Mouse (Mus musculus) liver, adult 10 weeks (tissue): ENCODE measurements around the gene Zfp715. TPM values are rescaled to one million over a fixed set of nuclear protein-coding genes. Genes with fewer than 3 reads are reported as not detected.

ENCODE experiments used
- polyA plus RNA-seq: library from polyadenylated mRNA; stranded (reverse); fragments of 350-450 nt; fragmentation: Illumina TruSeq; extraction: RNeasy Lipid Tissue Mini Kit (QIAGEN cat#74804); gene quantifications from one replicate; pipeline ENCODE4 v1.2.3, GENCODE M21; 2014; ENCODE audit warnings: low read depth, low replicate concordance

The Zfp715 gene
- 21.3 TPM for polyA plus RNA-seq

DNA sequence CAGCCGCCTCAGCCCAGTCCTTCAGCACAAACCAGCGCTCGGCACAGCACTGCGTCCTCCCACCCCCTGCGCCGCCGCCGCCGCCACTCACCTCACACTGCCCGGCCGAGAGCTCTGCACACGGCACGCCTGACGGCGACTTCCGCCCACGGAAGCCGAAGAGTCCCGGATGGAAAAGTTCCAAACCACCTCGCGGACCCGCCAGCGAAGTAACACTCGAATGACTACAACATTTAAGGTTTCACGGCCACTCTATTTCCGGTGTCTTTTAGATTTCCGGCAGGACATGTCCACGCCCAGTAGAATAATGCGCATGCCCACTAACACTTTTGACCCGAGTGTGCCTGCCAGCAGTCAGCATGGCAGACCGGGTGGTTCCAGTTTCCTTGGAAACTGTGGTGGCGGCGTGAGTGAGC is at the start of gene Zfp715:
Gene Zfp715, minus strand, starts transcription at position 282 of the 416 bp plus-strand sequence.

DNA sequence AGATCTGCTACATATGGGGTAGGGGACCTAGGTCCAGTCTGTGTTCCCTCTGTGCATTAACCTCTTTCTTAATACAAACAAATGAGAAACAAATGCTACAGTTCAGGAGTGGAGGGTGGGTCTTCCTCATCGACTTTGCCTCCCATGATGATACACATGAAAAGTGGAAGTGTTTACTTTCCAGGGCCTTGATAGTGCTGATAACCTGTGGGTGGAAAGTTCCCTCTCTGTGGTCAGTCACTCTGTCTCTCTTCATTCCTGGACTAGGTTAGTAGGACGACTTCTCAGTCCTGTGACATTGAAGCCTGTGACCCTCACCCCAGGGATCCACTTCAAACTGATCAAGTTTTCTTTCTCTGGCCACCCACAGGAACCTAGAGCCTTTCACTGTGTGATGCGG is 38.1 kb upstream of the Zfp715 start, which contains the start of gene Siglecf:
Gene Siglecf, plus strand, starts transcription at position 188 of the 400 bp plus-strand sequence.

Other genes with a start within 250 kb of the Zfp715 start
- not detected for gene Zfp936, start 199.1 kb downstream of the Zfp715 start, polyA plus RNA-seq
- gene Siglecf, start 38.0 kb upstream of the Zfp715 start, polyA plus RNA-seq: not detected
- gene Siglecg, start 94.9 kb upstream of the Zfp715 start, polyA plus RNA-seq: not detected
- gene Lim2, start 114.4 kb upstream of the Zfp715 start, polyA plus RNA-seq: not detected
- not detected for gene Nkg7, start 123.8 kb upstream of the Zfp715 start, polyA plus RNA-seq
- not detected for gene Cldnd2, start 127.5 kb upstream of the Zfp715 start, polyA plus RNA-seq
- gene Etfb, start 130.8 kb upstream of the Zfp715 start, polyA plus RNA-seq: 62.5 TPM
- gene Gm45233, start 130.8 kb upstream of the Zfp715 start, polyA plus RNA-seq: not detected
- 0.32 TPM for gene Vsig10l, start 149.9 kb upstream of the Zfp715 start, polyA plus RNA-seq
- not detected for gene Iglon5, start 176.8 kb upstream of the Zfp715 start, polyA plus RNA-seq
- not detected for gene 4931406B18Rik, start 192.6 kb upstream of the Zfp715 start, polyA plus RNA-seq
- gene Cd33, start 231.1 kb upstream of the Zfp715 start, polyA plus RNA-seq: 1.1 TPM
- gene Zfp658, start 249.0 kb upstream of the Zfp715 start, polyA plus RNA-seq: 0.66 TPM